Mouse (Mus musculus): ENCODE data around the gene Tomm6. TPM values are rescaled to one million over a fixed set of nuclear protein-coding genes. Genes with fewer than 3 reads are reported as not detected.

Tomm6 gene
- polyA plus RNA-seq, 1 experiment from 2014 or later, result 295 TPM

- Histone ChIP-seq H3K9me3 (replicated peaks; ENCODE audit: control insufficient read depth, low read length) (no peaks in the 10 kb centered on the region), H3K4me3 (ENCODE audit: low read length) (peak within 1 kb of the TSS; percentile 95), H3K4me1 (ENCODE audit: control insufficient read depth, insufficient read depth, low read length) (peaks cover 13% of the 10 kb centered on the region), H3K27ac (ENCODE audit: low read length) (peak within 1 kb of the TSS; percentile 86), H3K36me3 (ENCODE audit: control insufficient read depth, insufficient read depth) (peaks cover 16% of the 10 kb centered on the region), H3K9ac (ENCODE audit: low read length) (peak within 1 kb of the TSS; percentile 91), H3K4me2 (ENCODE audit: low read depth, low read length) (peak within 1 kb of the TSS; percentile 98), H3K27me3 (ENCODE audit: control insufficient read depth, insufficient read depth, low read length) (no peaks in the 10 kb centered on the region)
- ATAC-seq (replicated peaks; ENCODE audit: extremely low read depth, insufficient read depth, low FRiP score), result peak; percentile 71
- WGBS, result 1% methylated on average over 58 of the region's 58 CpGs
Observed at GRCm38 (mm10) chr17:47688608-47689575, 706 bp upstream of the Tomm6 start, which contains the start of gene Frs3. TSS of gene Frs3 (plus strand) at chr17:47689030.

- Histone ChIP-seq H3K9ac (ENCODE audit: low read length) (peak overlapping the region; percentile 91), H3K27ac (ENCODE audit: low read length) (peak overlapping the region; percentile 86), H3K36me3 (ENCODE audit: control insufficient read depth, insufficient read depth) (peaks cover 16% of the 10 kb centered on the region), H3K27me3 (ENCODE audit: control insufficient read depth, insufficient read depth, low read length) (no peaks in the 10 kb centered on the region), H3K9me3 (replicated peaks; ENCODE audit: control insufficient read depth, low read length) (no peaks in the 10 kb centered on the region), H3K4me3 (ENCODE audit: low read length) (peak overlapping the region; percentile 95), H3K4me1 (ENCODE audit: control insufficient read depth, insufficient read depth, low read length) (peaks cover 13% of the 10 kb centered on the region), H3K4me2 (ENCODE audit: low read depth, low read length) (peak overlapping the region; percentile 98)
- WGBS, result under 1% methylated on average over 70 of the region's 70 CpGs
- peak; percentile 82 for ATAC-seq (replicated peaks; ENCODE audit: extremely low read depth, insufficient read depth, low FRiP score)
Observed at GRCm38 (mm10) chr17:47687409-47688343, 510 bp downstream of the Tomm6 start.

DNA sequence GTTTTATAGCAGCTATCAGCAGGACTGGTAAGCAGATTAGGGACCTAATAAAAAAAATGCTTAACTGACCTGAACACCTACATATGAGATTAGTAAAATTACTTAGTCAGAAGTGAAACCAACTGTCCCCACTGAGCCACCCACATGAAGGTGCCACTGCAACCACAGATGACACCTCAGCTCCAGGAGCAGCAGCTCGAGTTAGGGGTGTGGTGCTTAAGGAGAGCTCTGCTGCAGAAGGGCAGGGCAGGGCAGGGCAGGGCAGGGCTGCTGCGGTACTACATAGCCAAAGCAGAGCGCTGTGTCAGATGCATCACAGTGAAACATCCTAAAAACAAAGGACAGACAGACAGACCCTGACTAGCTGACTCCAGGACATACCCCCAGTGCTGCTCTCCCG, 5.3 kb downstream of the Tomm6 start:
- Histone ChIP-seq H3K9ac (ENCODE audit: low read length) (no peak overlapping the region), H3K27me3 (ENCODE audit: control insufficient read depth, insufficient read depth, low read length) (no peaks in the 10 kb centered on the region), H3K36me3 (ENCODE audit: control insufficient read depth, insufficient read depth) (peaks cover 41% of the 10 kb centered on the region), H3K9me3 (replicated peaks; ENCODE audit: control insufficient read depth, low read length) (no peaks in the 10 kb centered on the region), H3K4me3 (ENCODE audit: low read length) (no peak overlapping the region), H3K4me1 (ENCODE audit: control insufficient read depth, insufficient read depth, low read length) (peaks cover 7% of the 10 kb centered on the region), H3K4me2 (ENCODE audit: low read depth, low read length) (no peak overlapping the region), H3K27ac (ENCODE audit: low read length) (no peak overlapping the region)
- 76% methylated on average over 4 of the region's 4 CpGs for WGBS
- ATAC-seq (replicated peaks; ENCODE audit: extremely low read depth, insufficient read depth, low FRiP score), result no peak

DNA sequence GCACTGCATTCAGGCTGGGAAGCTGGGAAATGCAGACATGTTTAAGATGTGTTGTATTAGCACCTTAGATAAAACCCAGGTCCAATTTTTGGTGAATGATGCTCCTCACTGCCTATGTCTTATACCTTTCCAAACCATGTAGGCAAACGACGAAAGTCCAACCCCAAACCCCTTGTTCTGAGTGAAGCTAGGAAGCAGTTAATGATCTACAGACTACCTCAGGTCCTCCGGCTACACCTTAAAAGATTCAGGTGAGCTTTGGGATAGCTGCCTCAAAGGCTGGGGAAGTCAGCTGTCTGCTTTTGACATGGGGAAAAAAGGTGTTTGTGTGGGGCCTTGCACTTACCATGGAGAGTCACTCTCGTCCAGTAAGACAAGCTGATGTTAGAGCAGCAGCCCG, 9.5 kb downstream of the Tomm6 start:
- no peak overlapping the region for H3K4me3 ChIP-seq (ENCODE audit: low read length)
- ATAC-seq (replicated peaks; ENCODE audit: extremely low read depth, insufficient read depth, low FRiP score), result no peak
- no peak overlapping the region for H3K9ac ChIP-seq (ENCODE audit: low read length)
- no peak overlapping the region for H3K4me2 ChIP-seq (ENCODE audit: low read depth, low read length)
- peaks cover 29% of the 10 kb centered on the region for H3K36me3 ChIP-seq (ENCODE audit: control insufficient read depth, insufficient read depth)
- H3K9me3 ChIP-seq (replicated peaks; ENCODE audit: control insufficient read depth, low read length), result no peaks in the 10 kb centered on the region
- 85% methylated on average over 5 of the region's 5 CpGs for whole genome bisulfite sequencing
- H3K27me3 ChIP-seq (ENCODE audit: control insufficient read depth, insufficient read depth, low read length), result no peaks in the 10 kb centered on the region
- no peaks in the 10 kb centered on the region for H3K4me1 ChIP-seq (ENCODE audit: control insufficient read depth, insufficient read depth, low read length)
- H3K27ac ChIP-seq (ENCODE audit: low read length), result no peak overlapping the region

GRCm38 (mm10) chr17:47678238-47678637, 9.9 kb downstream of the Tomm6 start:
- no peak for ATAC-seq (replicated peaks; ENCODE audit: extremely low read depth, insufficient read depth, low FRiP score)
- Histone ChIP-seq H3K4me1 (ENCODE audit: control insufficient read depth, insufficient read depth, low read length) (no peaks in the 10 kb centered on the region), H3K4me2 (ENCODE audit: low read depth, low read length) (no peak overlapping the region), H3K4me3 (ENCODE audit: low read length) (no peak overlapping the region), H3K9ac (ENCODE audit: low read length) (no peak overlapping the region), H3K27me3 (ENCODE audit: control insufficient read depth, insufficient read depth, low read length) (peaks cover under 1% of the 10 kb centered on the region; the same call in 1 of the 2 replicates), H3K36me3 (ENCODE audit: control insufficient read depth, insufficient read depth) (peaks cover 29% of the 10 kb centered on the region), H3K9me3 (replicated peaks; ENCODE audit: control insufficient read depth, low read length) (no peaks in the 10 kb centered on the region), H3K27ac (ENCODE audit: low read length) (no peak overlapping the region)
- WGBS, result 91% methylated on average over 5 of the region's 5 CpGs

- no peak overlapping the region for H3K4me3 ChIP-seq (ENCODE audit: low read length)
- no peak for ATAC-seq (replicated peaks; ENCODE audit: extremely low read depth, insufficient read depth, low FRiP score)
- no peak overlapping the region for H3K4me2 ChIP-seq (ENCODE audit: low read depth, low read length)
- H3K4me1 ChIP-seq (ENCODE audit: control insufficient read depth, insufficient read depth, low read length), result peaks cover 9% of the 10 kb centered on the region
- H3K9ac ChIP-seq (ENCODE audit: low read length), result no peak overlapping the region
- H3K27ac ChIP-seq (ENCODE audit: low read length), result no peak overlapping the region
- H3K27me3 ChIP-seq (ENCODE audit: control insufficient read depth, insufficient read depth, low read length), result peaks cover 3% of the 10 kb centered on the region; the same call in 1 of the 2 replicates
- H3K9me3 ChIP-seq (replicated peaks; ENCODE audit: control insufficient read depth, low read length), result no peaks in the 10 kb centered on the region
- peaks cover 24% of the 10 kb centered on the region for H3K36me3 ChIP-seq (ENCODE audit: control insufficient read depth, insufficient read depth)
- 19% methylated on average over 9 of the region's 9 CpGs for WGBS
Observed at GRCm38 (mm10) chr17:47676581-47676980, 11.6 kb downstream of the Tomm6 start.

DNA sequence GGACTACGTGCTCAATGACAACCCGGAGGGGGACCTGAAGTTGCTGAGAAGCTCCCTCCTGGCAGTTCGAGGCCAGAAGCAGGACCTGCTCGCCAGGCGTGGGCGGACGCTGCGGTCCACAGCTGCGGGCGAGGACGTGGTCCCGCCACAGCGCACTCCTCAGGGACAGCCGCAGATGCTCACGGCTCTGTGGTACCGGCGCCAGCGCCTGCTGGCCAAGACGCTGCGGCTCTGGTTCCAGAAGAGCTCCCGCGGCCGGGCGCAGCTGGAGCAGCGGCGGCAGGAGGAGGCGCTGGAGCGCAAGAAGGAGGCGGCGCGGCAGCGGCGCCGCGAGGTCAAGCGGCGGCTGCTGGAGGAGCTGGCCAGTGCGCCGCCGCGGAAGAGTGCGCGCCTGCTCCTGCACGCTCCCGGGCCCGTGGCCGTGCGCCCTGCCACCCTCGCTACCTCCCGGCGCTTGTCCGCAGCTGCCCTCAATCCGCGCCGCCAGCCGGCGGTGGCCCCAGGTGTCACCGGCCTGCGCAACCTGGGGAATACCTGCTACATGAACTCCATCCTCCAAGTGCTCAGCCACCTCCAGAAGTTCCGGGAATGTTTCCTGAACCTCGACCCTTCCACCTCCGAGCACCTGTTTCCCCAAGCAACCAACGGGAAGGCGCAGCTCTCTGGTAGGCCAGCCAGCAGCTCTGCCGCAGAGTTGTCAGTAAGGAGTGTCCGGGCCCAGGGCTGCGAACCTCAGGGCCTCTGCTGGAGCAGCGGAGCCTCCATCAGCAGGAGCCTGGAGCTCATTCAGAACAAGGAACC, 15.7 kb downstream of the Tomm6 start:
- 4% methylated on average over 68 of the region's 68 CpGs for WGBS
- peak; percentile 87 for ATAC-seq (replicated peaks; ENCODE audit: extremely low read depth, insufficient read depth, low FRiP score)

DNA sequence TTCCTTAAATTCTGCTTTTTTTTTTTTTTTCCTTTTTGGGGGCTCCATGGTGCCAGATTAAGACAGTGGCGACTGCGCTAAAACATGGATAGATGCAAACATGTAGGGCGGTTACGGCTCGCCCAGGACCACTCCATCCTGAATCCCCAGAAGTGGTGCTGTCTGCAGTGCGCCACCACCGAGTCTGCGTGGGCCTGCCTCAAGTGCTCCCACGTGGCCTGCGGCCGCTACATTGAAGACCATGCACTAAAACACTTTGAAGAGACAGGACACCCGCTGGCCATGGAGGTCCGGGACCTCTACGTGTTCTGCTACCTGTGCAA, 16.2 kb downstream of the Tomm6 start:
- Histone ChIP-seq H3K9me3 (replicated peaks; ENCODE audit: control insufficient read depth, low read length) (no peaks in the 10 kb centered on the region), H3K27me3 (ENCODE audit: control insufficient read depth, insufficient read depth, low read length) (peaks cover 8% of the 10 kb centered on the region; the same call in 1 of the 2 replicates), H3K27ac (ENCODE audit: low read length) (no peak overlapping the region), H3K4me3 (ENCODE audit: low read length) (peak overlapping the region; percentile 60), H3K4me2 (ENCODE audit: low read depth, low read length) (peak overlapping the region; percentile 87), H3K9ac (ENCODE audit: low read length) (peak overlapping the region; percentile 69), H3K36me3 (ENCODE audit: control insufficient read depth, insufficient read depth) (peaks cover 4% of the 10 kb centered on the region; the same call in 1 of the 2 replicates), H3K4me1 (ENCODE audit: control insufficient read depth, insufficient read depth, low read length) (peaks cover 9% of the 10 kb centered on the region)
- WGBS, result 27% methylated on average over 14 of the region's 14 CpGs
- peak; percentile 18; the same call in 1 of the 2 replicates for ATAC-seq (replicated peaks; ENCODE audit: extremely low read depth, insufficient read depth, low FRiP score)

More for the DNA sequence above, 15.7 kb downstream of the Tomm6 start:
- H3K4me3 ChIP-seq (ENCODE audit: low read length), result peak overlapping the region; percentile 60
- peak overlapping the region; percentile 69 for H3K9ac ChIP-seq (ENCODE audit: low read length)
- H3K4me2 ChIP-seq (ENCODE audit: low read depth, low read length), result peak overlapping the region; percentile 87
- H3K27me3 ChIP-seq (ENCODE audit: control insufficient read depth, insufficient read depth, low read length), result peaks cover 8% of the 10 kb centered on the region; the same call in 1 of the 2 replicates
- no peaks in the 10 kb centered on the region for H3K9me3 ChIP-seq (replicated peaks; ENCODE audit: control insufficient read depth, low read length)
- H3K27ac ChIP-seq (ENCODE audit: low read length), result no peak overlapping the region
- peaks cover 4% of the 10 kb centered on the region; the same call in 1 of the 2 replicates for H3K36me3 ChIP-seq (ENCODE audit: control insufficient read depth, insufficient read depth)
- H3K4me1 ChIP-seq (ENCODE audit: control insufficient read depth, insufficient read depth, low read length), result peaks cover 9% of the 10 kb centered on the region

Data from heart, embryonic 16.5 days (tissue).